Comparison of ENCODE assay signal across 7 mouse cellular contexts in the genomic region with DNA sequence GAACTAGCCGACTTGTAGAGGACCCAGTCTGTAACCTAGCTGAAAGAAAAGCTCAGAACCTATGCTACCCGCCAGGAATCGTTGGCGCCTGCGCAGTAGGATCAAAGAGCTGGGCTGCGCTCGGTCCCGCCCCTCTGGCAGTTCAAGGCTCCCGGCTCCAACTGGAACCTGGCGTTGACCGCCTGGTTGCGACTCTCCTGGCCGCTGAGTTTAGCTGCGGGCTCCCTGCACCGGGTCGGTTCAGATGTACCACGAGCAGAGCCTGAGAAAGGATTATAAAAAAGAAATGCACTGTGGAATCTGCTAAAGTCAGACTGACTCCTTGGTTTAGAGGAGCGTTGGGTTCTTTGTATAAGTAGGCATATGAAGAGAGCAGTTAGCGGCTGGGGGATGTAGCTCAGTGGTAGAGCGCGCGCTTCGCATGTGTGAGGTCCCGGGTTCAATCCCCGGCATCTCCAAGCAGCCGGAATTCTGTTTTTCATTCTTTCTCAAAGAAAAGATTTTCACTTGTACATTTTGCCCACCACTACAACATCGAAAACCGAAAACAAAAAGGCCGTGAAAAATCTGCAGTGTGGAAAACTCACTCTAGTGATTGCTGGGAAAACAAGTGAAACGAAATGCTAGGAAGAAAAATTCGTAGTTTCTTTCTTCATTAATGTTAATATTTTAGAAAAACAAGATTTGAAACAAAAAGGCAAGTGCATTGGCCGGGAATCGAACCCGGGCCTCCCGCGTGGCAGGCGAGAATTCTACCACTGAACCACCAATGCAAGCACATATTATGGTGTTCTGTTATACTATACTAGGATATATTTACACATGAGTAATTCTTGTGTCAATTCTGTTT. TPM values are rescaled to one million over a fixed set of nuclear protein-coding genes. Genes with fewer than 3 reads are reported as not detected.
DNase-seq lines count a peak whose midpoint lies in the region; ATAC-seq and TF ChIP-seq lines count a peak whose summit lies in the region.

No protein-coding gene starts in this region.

- no peaks in the 10 kb centered on the region for H3K9me3 ChIP-seq in embryonic facial prominence, embryonic 12.5 days
- no peaks in the 10 kb centered on the region for H3K9me3 ChIP-seq in limb, embryonic 12.5 days
- no peaks in the 10 kb centered on the region for H3K9me3 ChIP-seq in midbrain, embryonic 15.5 days

- H3K27ac ChIP-seq in embryonic facial prominence, embryonic 12.5 days = peak overlapping the region; percentile 90
- peak overlapping the region; percentile 74 for H3K27ac ChIP-seq in kidney, adult 2 months (ENCODE audit: insufficient read depth, low read depth, low read length)
- peak overlapping the region; percentile 94 for H3K27ac ChIP-seq in limb, embryonic 12.5 days
- peak overlapping the region; percentile 92 for H3K27ac ChIP-seq in midbrain, embryonic 15.5 days
- H3K27ac ChIP-seq in spleen, adult 2 months (ENCODE audit: insufficient read depth, low read length) = peak overlapping the region; percentile 80

- H3K36me3 ChIP-seq in embryonic facial prominence, embryonic 12.5 days = no peaks in the 10 kb centered on the region
- no peaks in the 10 kb centered on the region for H3K36me3 ChIP-seq in kidney, adult 2 months (ENCODE audit: control insufficient read depth, insufficient read depth, low read length)
- no peaks in the 10 kb centered on the region for H3K36me3 ChIP-seq in limb, embryonic 12.5 days
- H3K36me3 ChIP-seq in midbrain, embryonic 15.5 days (replicated peaks) = no peaks in the 10 kb centered on the region
- no peaks in the 10 kb centered on the region for H3K36me3 ChIP-seq in spleen, adult 2 months (ENCODE audit: control insufficient read depth, insufficient read depth, low read length)

- H3K4me3 ChIP-seq in embryonic facial prominence, embryonic 12.5 days = peak overlapping the region; percentile 53
- peak overlapping the region; percentile 90 for H3K4me3 ChIP-seq in kidney, adult 2 months (ENCODE audit: insufficient read depth, low read depth, low read length)
- H3K4me3 ChIP-seq in limb, embryonic 12.5 days (replicated peaks) = peak overlapping the region; percentile 54
- peak overlapping the region; percentile 65 for H3K4me3 ChIP-seq in midbrain, embryonic 15.5 days
- peak overlapping the region; percentile 100 for H3K4me3 ChIP-seq in spleen, adult 2 months (ENCODE audit: extremely low read depth, insufficient read depth, insufficient read length)

- H3K27me3 ChIP-seq in embryonic facial prominence, embryonic 12.5 days = no peaks in the 10 kb centered on the region
- no peaks in the 10 kb centered on the region for H3K27me3 ChIP-seq in kidney, adult 2 months (replicated peaks; ENCODE audit: control insufficient read depth, insufficient read depth, low read length)
- no peaks in the 10 kb centered on the region for H3K27me3 ChIP-seq in limb, embryonic 12.5 days
- no peaks in the 10 kb centered on the region for H3K27me3 ChIP-seq in midbrain, embryonic 15.5 days (replicated peaks)
- no peaks in the 10 kb centered on the region for H3K27me3 ChIP-seq in spleen, adult 2 months (ENCODE audit: control insufficient read depth, insufficient read depth, low read length)

- peak overlapping the region; percentile 51 for H3K9ac ChIP-seq in embryonic facial prominence, embryonic 12.5 days
- H3K9ac ChIP-seq in limb, embryonic 12.5 days (replicated peaks) = peak overlapping the region; percentile 61
- H3K9ac ChIP-seq in midbrain, embryonic 15.5 days = peak overlapping the region; percentile 69

- H3K4me1 ChIP-seq in embryonic facial prominence, embryonic 12.5 days = peaks cover 3% of the 10 kb centered on the region; the same call in 1 of the 2 replicates
- no peaks in the 10 kb centered on the region for H3K4me1 ChIP-seq in kidney, adult 2 months (ENCODE audit: control insufficient read depth, insufficient read depth, low read length)
- no peaks in the 10 kb centered on the region; the same call in 1 of the 2 replicates for H3K4me1 ChIP-seq in limb, embryonic 12.5 days (replicated peaks)
- peaks cover 9% of the 10 kb centered on the region for H3K4me1 ChIP-seq in midbrain, embryonic 15.5 days
- no peaks in the 10 kb centered on the region for H3K4me1 ChIP-seq in spleen, adult 2 months (ENCODE audit: control insufficient read depth, insufficient read depth, insufficient read length)

- 1% methylated on average over 37 of the region's 37 CpGs for WGBS in embryonic facial prominence, embryonic 12.5 days
- WGBS in kidney, adult 2 months = under 1% methylated on average over 37 of the region's 37 CpGs
- WGBS in limb, embryonic 12.5 days = 1% methylated on average over 37 of the region's 37 CpGs
- under 1% methylated on average over 37 of the region's 37 CpGs for WGBS in midbrain, embryonic 15.5 days
- whole genome bisulfite sequencing in spleen, adult 2 months = under 1% methylated on average over 37 of the region's 37 CpGs

- peak; percentile 95 for ATAC-seq in embryonic facial prominence, embryonic 12.5 days (ENCODE audit: insufficient number of reproducible peaks, insufficient read depth, low FRiP score, low TSS enrichment)
- peak; percentile 98 for ATAC-seq in limb, embryonic 12.5 days (ENCODE audit: insufficient number of reproducible peaks, insufficient read depth, low FRiP score, low TSS enrichment, low read depth)
- peak; percentile 99 for ATAC-seq in midbrain, embryonic 15.5 days (replicated peaks)

- peak overlapping the region; percentile 44 for H3K4me2 ChIP-seq in embryonic facial prominence, embryonic 12.5 days (replicated peaks)
- H3K4me2 ChIP-seq in limb, embryonic 12.5 days = peak overlapping the region; percentile 55
- H3K4me2 ChIP-seq in midbrain, embryonic 15.5 days = peak overlapping the region; percentile 48

- TF ChIP-seq POLR2A in kidney, adult 2 months (IDR thresholded peaks at IDR 0.05; ENCODE audit: low read depth, low read length) = no peak
- TF ChIP-seq POLR2A in spleen, adult 2 months (IDR thresholded peaks at IDR 0.05; ENCODE audit: low read depth, low read length) = no peak

- DNase-seq in adrenal gland, postnatal 25 days = peak; percentile 96
- peak; percentile 96 to 97 for DNase-seq in heart, adult 18-20 months
- DNase-seq in kidney, adult 2 months = peak; percentile 97
- peak; percentile 87 to 90 for DNase-seq in spleen, adult 2 months (ENCODE audit: low read depth in 1 of 2, low spot score in 2 of 2)

- TF ChIP-seq CTCF in kidney, adult 2 months (conservative IDR thresholded peaks at IDR 0.05; ENCODE audit: insufficient read depth, insufficient read length, low read depth, low read length) = no peak
- TF ChIP-seq CTCF in spleen, adult 2 months (IDR thresholded peaks at IDR 0.05; ENCODE audit: extremely low read depth, insufficient read depth, insufficient read length, insufficient replicate concordance) = no peak

RNA-seq across cellular contexts. Expression of a gene that starts 55.5 kb away (rescaled TPM):
- total RNA-seq in adrenal gland, postnatal 25 days (2021) = 72.0 and 94.8 TPM in 2 replicates
- 17.9 and 18.3 TPM in 2 replicates for polyA plus RNA-seq in embryonic facial prominence, embryonic 12.5 days (2016; fragmentation: Nextera tagmentation; extraction: Ambion mirVana)
- total RNA-seq in heart, adult 18-20 months (2021) = 10 to 100 TPM; 15.5 to 32.6 TPM
- polyA plus RNA-seq in kidney, adult 2 months (2012; rRNA removed) = 12.5 and 17.2 TPM in 2 replicates
- 15.8 and 17.0 TPM in 2 replicates for polyA plus RNA-seq in limb, embryonic 12.5 days (2016; fragmentation: Nextera tagmentation; extraction: Ambion mirVana)
- polyA plus RNA-seq in midbrain, embryonic 15.5 days (2015; fragmentation: Nextera tagmentation; extraction: Ambion mirVana) = 19.5 and 20.5 TPM in 2 replicates
- polyA plus RNA-seq in spleen, adult 2 months (2012; rRNA removed) = 4.8 TPM in 2 replicates

RNA-seq across cellular contexts. Expression of a gene that starts 58.1 kb away (rescaled TPM):
- total RNA-seq in adrenal gland, postnatal 25 days (2021) = 6.8 and 9.9 TPM in 2 replicates
- polyA plus RNA-seq in embryonic facial prominence, embryonic 12.5 days (2016; fragmentation: Nextera tagmentation; extraction: Ambion mirVana) = 7.5 and 8.4 TPM in 2 replicates
- 1 to 10 TPM; 1.7 TPM for total RNA-seq in heart, adult 18-20 months (2021)
- polyA plus RNA-seq in kidney, adult 2 months (2012; rRNA removed) = 0.33 and 1.0 TPM in 2 replicates
- polyA plus RNA-seq in limb, embryonic 12.5 days (2016; fragmentation: Nextera tagmentation; extraction: Ambion mirVana) = 7.0 and 7.9 TPM in 2 replicates
- 40.1 and 40.4 TPM in 2 replicates for polyA plus RNA-seq in midbrain, embryonic 15.5 days (2015; fragmentation: Nextera tagmentation; extraction: Ambion mirVana)
- 0.61 and 1.4 TPM in 2 replicates for polyA plus RNA-seq in spleen, adult 2 months (2012; rRNA removed)

Comparison
In these comparisons a context has a peak if more than half of its experiments do, and no peak if none do; other contexts are left out.
1. Peak in every context shown above with its lines: DNase-seq, ATAC-seq, H3K4me3 ChIP-seq and H3K27ac ChIP-seq.